Mouse (Mus musculus) forebrain, embryonic 14.5 days (tissue): ENCODE measurements around the gene Slc6a15. TPM values are rescaled to one million over a fixed set of nuclear protein-coding genes. Genes with fewer than 3 reads are reported as not detected.

ENCODE experiments used
- ATAC-seq: fragments of 200-750 bp; cut with Nextera tagmentation; 2 replicates; pipeline ENCODE4 v1.8.0; 2017; ENCODE audit warnings: mild to moderate bottlenecking, moderate library complexity
- DNase-seq: peaks from one replicate; pipeline ENCODE4 v3.0.0-alpha.2; 2015; ENCODE audit warnings: low spot score
- H3K27ac ChIP-seq: fragments of 300-500 bp; sonication (generic); 2 replicates; pipeline ENCODE4 v1.5.1; 2014; ENCODE audit warnings: low read depth, mild to moderate bottlenecking, control low read depth, low read length, moderate library complexity
- H3K27me3 ChIP-seq: fragments of 300-500 bp; sonication (generic); replicated peaks from 2 replicates; pipeline ENCODE4 v1.6.1; 2014; ENCODE audit warnings: low read length, control low read depth, mixed read lengths; ENCODE audit not compliant: control insufficient read depth, insufficient read depth
- H3K36me3 ChIP-seq: fragments of 300-500 bp; sonication (generic); 2 replicates; pipeline ENCODE4 v1.6.1; 2014; ENCODE audit warnings: low read length, control low read depth; ENCODE audit not compliant: control insufficient read depth, insufficient read depth
- H3K4me1 ChIP-seq: fragments of 300-500 bp; sonication (generic); 2 replicates; pipeline ENCODE4 v1.6.1; 2014; ENCODE audit warnings: antibody characterized with exemption, low read length, control low read depth; ENCODE audit not compliant: control insufficient read depth, insufficient read depth
- H3K4me2 ChIP-seq: fragments of 300-500 bp; sonication (generic); 2 replicates; pipeline ENCODE4 v1.6.1; 2014; ENCODE audit warnings: mild to moderate bottlenecking, control low read depth, low read length
- H3K4me3 ChIP-seq: fragments of 300-500 bp; sonication (generic); 2 replicates; pipeline ENCODE4 v1.5.1; 2014; ENCODE audit warnings: low read depth, low read length, control low read depth
- H3K9ac ChIP-seq: fragments of 300-500 bp; sonication (generic); 2 replicates; pipeline ENCODE4 v1.6.1; 2014; ENCODE audit warnings: mild to moderate bottlenecking, low read length, control low read depth, moderate library complexity
- H3K9me3 ChIP-seq: fragments of 300-500 bp; sonication (generic); replicated peaks from 2 replicates; pipeline ENCODE4 v1.6.1; 2016; ENCODE audit warnings: low read length, control low read depth, mixed read lengths; ENCODE audit not compliant: control insufficient read depth
- WGBS: fragments of 180-500 bp; shearing (Covaris S2); extraction: QIAGEN DNeasy Blood & Tissue Kit; methylation state at CpG from one replicate; pipeline ENCODE4 v1.1.7; 2014; 5-methylcytosine and 5-hydroxymethylcytosine counted together
- polyA plus RNA-seq: library from polyadenylated mRNA; unstranded; fragments of >200 nt; fragmentation: Nextera tagmentation; extraction: Ambion mirVana; gene quantifications from 2 replicates; pipeline ENCODE4 v1.2.1, GENCODE M21; 2014

Gene Slc6a15
- 57.6 and 74.8 TPM in 2 replicates for polyA plus RNA-seq

DNA sequence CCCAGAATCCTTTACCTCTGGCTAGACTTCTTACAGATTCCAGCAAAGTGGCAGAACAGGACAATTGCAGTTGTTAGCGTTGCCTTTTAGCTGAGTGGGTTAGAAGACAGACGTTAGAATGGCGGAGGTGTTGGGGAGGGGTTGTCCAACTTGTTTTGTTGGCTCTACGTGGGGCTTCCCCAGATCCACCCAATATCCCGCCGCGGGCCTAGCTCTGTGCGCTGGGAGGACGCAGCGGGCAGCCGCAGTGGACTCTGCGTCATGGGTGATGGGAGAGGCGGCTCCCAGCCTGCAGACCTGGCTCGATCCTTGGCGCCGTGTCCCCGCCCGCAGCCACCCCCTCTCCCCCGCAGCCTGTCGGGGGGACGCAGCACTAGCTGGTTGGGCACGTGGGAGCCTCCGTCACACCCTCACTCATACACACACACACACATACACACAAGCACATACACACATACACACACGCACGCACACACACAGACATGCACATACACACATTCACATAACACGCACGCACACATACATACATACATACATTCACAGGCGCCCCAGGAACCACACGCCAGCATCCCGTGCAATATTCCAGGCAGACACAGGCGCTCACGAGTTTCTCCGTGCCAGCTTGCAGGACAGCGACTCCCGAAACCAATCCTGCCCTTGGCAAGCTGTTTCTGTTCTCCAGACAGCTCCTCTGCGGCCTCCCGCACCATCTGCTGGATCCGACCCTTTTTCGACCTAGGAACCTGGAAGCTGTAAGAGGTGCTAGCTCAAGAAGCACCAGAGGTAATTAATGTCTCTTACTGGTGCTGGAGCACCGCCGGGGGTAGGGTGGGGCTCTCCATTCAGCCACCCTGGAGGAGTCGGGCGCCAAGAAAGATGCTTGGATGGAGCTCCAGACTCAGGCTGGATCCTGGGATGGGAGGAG, at the start of gene Slc6a15:
Slc6a15 (plus strand) TSS at position 413 of the 925 bp plus-strand sequence.
- Histone ChIP-seq H3K9ac (peak within 1 kb of the TSS; percentile 71), H3K4me3 (peak within 1 kb of the TSS; percentile 58), H3K4me2 (peak within 1 kb of the TSS; percentile 91), H3K4me1 (no peaks in the 10 kb centered on the region), H3K27ac (peak within 1 kb of the TSS; percentile 77), H3K27me3 (no peaks in the 10 kb centered on the region), H3K9me3 (no peaks in the 10 kb centered on the region), H3K36me3 (no peaks in the 10 kb centered on the region)
- under 1% methylated on average over 43 of the region's 43 CpGs for WGBS
- DNase-seq: peak; percentile 73
- ATAC-seq: peak; percentile 83

DNA sequence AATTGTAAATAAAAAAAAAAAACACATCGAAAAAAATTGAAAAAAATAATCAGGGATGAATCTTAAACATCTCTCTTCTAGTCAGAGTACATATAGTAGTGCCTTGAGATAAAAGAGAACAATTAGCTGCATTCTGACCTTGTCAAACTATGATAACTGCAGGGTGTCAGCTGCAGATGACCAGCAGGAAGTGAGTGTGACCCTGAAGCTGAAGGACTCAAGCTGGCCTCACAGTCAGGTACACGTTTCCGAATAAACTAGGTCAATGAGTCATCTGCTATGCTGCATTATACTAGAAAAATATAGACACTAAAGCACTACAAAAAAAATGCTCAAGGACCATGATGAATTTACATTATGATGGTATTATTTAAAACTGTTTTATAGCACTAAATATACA, 45.6 kb upstream of the Slc6a15 start:
- 86% methylated on average over 3 of the region's 3 CpGs for WGBS
- no peaks in the 10 kb centered on the region for H3K9me3 ChIP-seq
- no peak for ATAC-seq

DNA sequence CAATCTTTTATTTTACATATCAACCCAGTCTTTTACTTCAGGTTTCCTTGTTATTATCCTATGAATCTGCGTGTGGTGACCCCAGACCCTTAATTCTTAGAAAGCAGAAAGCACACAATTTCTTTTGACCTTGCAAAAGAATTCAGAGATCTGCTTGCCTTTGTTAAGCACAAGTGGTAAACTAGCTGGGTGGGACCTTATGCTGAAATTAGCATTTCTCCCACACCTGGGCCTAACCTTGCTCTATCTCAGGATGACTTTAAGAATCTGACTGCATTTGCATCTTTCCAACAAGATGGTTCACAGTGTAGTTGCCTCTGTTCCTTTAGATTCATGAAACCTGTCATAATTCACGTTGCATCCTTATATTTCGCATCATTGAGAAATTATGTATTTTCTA, 44.2 kb upstream of the Slc6a15 start:
- WGBS: 87% methylated on average over 3 of the region's 3 CpGs
- no peak overlapping the region for H3K4me3 ChIP-seq
- no peak overlapping the region for H3K9ac ChIP-seq
- no peak overlapping the region for H3K4me2 ChIP-seq
- H3K4me1 ChIP-seq: no peaks in the 10 kb centered on the region
- ATAC-seq (no peak), DNase-seq (no peak)
- H3K36me3 ChIP-seq: no peaks in the 10 kb centered on the region
- no peaks in the 10 kb centered on the region for H3K27me3 ChIP-seq
- no peak overlapping the region for H3K27ac ChIP-seq
- H3K9me3 ChIP-seq: no peaks in the 10 kb centered on the region

More for the DNA sequence above, 45.6 kb upstream of the Slc6a15 start:
- Histone ChIP-seq H3K36me3 (no peaks in the 10 kb centered on the region), H3K4me3 (no peak overlapping the region), H3K27ac (no peak overlapping the region), H3K9ac (no peak overlapping the region), H3K27me3 (no peaks in the 10 kb centered on the region), H3K4me2 (no peak overlapping the region), H3K4me1 (no peaks in the 10 kb centered on the region)
- DNase-seq: no peak

DNA sequence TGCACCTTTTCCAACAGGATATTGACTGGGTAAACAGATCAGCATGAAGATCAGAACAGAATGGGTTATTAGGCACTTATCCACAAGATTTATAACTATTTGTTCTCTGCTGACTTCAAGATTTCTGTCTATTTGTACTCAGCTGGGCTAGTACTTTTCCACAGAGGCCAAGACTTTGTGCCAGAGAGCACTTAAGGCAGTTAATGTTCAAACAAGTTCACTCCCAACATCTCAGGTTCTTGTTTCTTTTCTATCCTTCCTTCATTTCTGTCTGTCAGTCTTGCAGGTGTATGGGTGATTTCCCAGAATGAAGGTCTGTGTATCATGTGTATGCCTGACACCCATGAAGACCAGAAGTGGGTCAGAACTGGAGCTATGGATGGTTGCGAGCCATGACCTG, 33.3 kb upstream of the Slc6a15 start:
- 94% methylated on average over 1 of the region's 1 CpGs for WGBS
- no peak overlapping the region for H3K4me2 ChIP-seq
- no peak for ATAC-seq

DNA sequence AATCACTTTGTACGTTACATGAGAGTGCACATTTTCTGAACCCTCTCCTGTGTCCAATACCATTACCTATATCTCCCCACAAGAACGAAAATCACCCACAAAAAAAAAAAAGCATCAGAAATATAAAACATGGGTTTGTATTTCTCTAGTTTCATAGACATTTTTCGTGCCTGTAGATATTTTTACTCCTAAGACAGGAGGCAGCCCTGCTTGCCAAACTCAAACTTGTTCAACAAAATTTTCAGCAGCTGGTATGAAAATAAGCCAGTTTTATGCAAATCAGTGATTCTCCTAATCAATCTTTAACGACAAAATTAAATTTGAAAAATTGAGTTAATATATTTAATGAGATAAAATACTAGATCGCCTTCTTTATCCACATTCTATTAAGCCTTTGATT, 27.7 kb upstream of the Slc6a15 start:
- ATAC-seq: no peak
- WGBS: 85% methylated on average over 5 of the region's 5 CpGs
- H3K9me3 ChIP-seq: no peaks in the 10 kb centered on the region
- no peaks in the 10 kb centered on the region for H3K4me1 ChIP-seq
- H3K4me3 ChIP-seq: no peak overlapping the region
- H3K4me2 ChIP-seq: no peak overlapping the region
- DNase-seq: peak; percentile 14
- no peaks in the 10 kb centered on the region for H3K27me3 ChIP-seq
- H3K27ac ChIP-seq: no peak overlapping the region
- no peak overlapping the region for H3K9ac ChIP-seq
- no peaks in the 10 kb centered on the region for H3K36me3 ChIP-seq

More for the DNA sequence above, 33.3 kb upstream of the Slc6a15 start:
- H3K36me3 ChIP-seq: no peaks in the 10 kb centered on the region
- no peaks in the 10 kb centered on the region for H3K27me3 ChIP-seq
- H3K27ac ChIP-seq: no peak overlapping the region
- H3K9me3 ChIP-seq: no peaks in the 10 kb centered on the region
- no peak for DNase-seq
- no peaks in the 10 kb centered on the region for H3K4me1 ChIP-seq
- no peak overlapping the region for H3K4me3 ChIP-seq
- H3K9ac ChIP-seq: no peak overlapping the region

DNA sequence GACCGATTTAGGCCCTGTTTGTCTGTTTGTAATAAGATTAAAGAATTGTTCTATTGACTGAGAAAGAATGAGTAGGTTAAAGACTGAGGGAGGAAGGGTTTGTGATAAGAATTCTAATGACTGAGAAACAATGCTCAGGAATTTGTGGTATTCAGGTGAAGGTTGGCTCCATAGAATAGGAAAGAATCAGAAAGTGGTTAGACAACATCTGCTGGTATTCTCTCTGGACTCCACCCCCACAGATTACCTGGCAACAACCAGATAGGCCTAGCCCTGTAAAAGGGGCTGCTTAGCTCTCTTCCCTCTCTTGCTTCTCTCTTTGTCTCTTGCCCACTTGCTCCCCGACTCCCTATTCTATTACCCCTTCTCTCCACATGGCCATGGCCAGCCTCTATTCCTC, 20.8 kb upstream of the Slc6a15 start:
- Histone ChIP-seq H3K9ac (no peak overlapping the region), H3K36me3 (no peaks in the 10 kb centered on the region), H3K9me3 (no peaks in the 10 kb centered on the region), H3K4me2 (no peak overlapping the region), H3K4me1 (no peaks in the 10 kb centered on the region), H3K27ac (no peak overlapping the region), H3K4me3 (no peak overlapping the region), H3K27me3 (no peaks in the 10 kb centered on the region)
- DNase-seq (no peak), ATAC-seq (no peak)
- whole genome bisulfite sequencing: 28% methylated on average over 2 of the region's 2 CpGs

DNA sequence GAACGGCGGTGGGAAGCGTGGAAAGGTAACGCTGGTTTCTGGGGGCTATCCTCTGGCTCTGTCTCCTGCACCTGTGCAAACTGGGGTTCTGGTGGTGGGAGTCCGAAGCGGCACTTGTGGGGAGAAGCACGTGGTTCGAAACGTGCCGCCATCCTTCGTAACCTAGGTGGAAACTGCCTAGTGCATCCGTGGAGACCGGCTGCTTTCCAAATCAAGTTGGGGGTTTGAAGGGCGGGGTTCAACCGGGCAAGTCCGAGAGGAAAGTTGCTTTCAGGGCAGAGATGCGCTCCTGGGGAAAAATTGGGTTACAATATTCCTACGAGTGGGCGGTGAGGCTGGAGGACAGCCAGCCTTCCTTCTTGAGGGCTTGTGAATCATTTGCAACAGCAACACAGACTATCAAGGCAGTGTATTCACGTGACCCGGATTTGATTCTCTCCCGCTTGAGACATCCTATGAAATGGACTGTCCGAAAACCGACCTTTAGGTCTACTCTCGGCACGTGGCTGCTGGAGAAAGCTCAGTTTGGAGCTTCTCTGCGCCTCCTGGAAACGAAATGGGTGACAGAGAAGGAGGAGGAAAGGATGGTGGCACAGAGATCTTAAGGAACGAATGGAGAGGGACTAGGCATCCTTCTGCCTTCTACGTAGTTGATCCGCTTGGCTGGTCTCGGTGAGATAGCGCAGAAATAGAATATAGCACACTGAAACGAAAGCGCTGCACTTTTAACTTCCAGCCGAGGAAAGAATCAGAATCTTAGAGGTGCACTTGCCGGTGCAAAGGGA, 905 bp downstream of the Slc6a15 start:
- ATAC-seq: peak; percentile 51
- Histone ChIP-seq H3K4me3 (peak overlapping the region; percentile 58), H3K4me2 (peak overlapping the region; percentile 91), H3K27me3 (no peaks in the 10 kb centered on the region), H3K27ac (peak overlapping the region; percentile 77), H3K4me1 (no peaks in the 10 kb centered on the region), H3K36me3 (no peaks in the 10 kb centered on the region), H3K9me3 (no peaks in the 10 kb centered on the region), H3K9ac (peak overlapping the region; percentile 71)
- WGBS: under 1% methylated on average over 37 of the region's 37 CpGs
- peak; percentile 50 for DNase-seq

DNA sequence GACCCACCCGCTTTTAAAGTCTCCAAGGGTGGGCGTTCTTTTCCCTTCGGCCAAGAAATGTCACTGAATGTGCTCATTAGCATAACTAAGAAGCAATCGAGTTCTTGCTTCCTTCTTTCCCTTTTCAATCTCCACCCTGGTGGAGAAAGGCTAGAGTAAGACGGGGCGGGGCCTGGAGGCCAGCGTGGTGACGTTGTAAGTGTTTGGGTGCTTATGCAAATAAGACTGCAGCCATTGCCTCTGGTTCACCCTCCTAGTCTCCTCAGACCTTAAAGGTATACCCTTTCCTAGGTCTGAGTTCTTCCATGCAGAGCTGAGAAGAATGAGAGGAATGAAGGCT, 1.5 kb downstream of the Slc6a15 start:
- Histone ChIP-seq H3K9me3 (no peaks in the 10 kb centered on the region), H3K4me1 (no peaks in the 10 kb centered on the region), H3K9ac (peak overlapping the region; percentile 71), H3K4me2 (peak overlapping the region; percentile 91), H3K27me3 (no peaks in the 10 kb centered on the region), H3K36me3 (no peaks in the 10 kb centered on the region), H3K27ac (peak overlapping the region; percentile 77; the same call in 1 of the 2 replicates), H3K4me3 (peak overlapping the region; percentile 58)
- peak; percentile 92 for DNase-seq
- 0% methylated on average over 8 of the region's 8 CpGs for WGBS
- ATAC-seq: peak; percentile 88
